Mouse (Mus musculus): ENCODE results near the gene Dynll1.

Dynll1 gene

GRCm38 (mm10) chr5:115268266-115268665, 32.5 kb downstream of the Dynll1 start:
- DNase-seq (ENCODE audit: low spot score in 2 of 2), result no peak

- DNase-seq (ENCODE audit: low spot score in 2 of 2), result no peak
Measured at GRCm38 (mm10) chr5:115267469-115268045, 33.2 kb downstream of the Dynll1 start.

GRCm38 (mm10) chr5:115266787-115267468, 33.9 kb downstream of the Dynll1 start:
- no peak for DNase-seq (ENCODE audit: low spot score in 2 of 2)

GRCm38 (mm10) chr5:115266340-115266739, 34.5 kb downstream of the Dynll1 start:
- DNase-seq (ENCODE audit: low spot score in 2 of 2), result no peak

- no peak for DNase-seq (ENCODE audit: low spot score in 2 of 2)
Measured at GRCm38 (mm10) chr5:115262502-115263291, 38.1 kb downstream of the Dynll1 start.

GRCm38 (mm10) chr5:115261880-115262279, 38.9 kb downstream of the Dynll1 start:
- no peak for DNase-seq (ENCODE audit: low spot score in 2 of 2)

- DNase-seq (ENCODE audit: low spot score in 2 of 2), result no peak
Measured at GRCm38 (mm10) chr5:115261141-115261540, 39.7 kb downstream of the Dynll1 start.

GRCm38 (mm10) chr5:115260356-115260755, 40.4 kb downstream of the Dynll1 start:
- DNase-seq (ENCODE audit: low spot score in 2 of 2), result no peak

GRCm38 (mm10) chr5:115256909-115257546, 43.8 kb downstream of the Dynll1 start:
- DNase-seq (ENCODE audit: low spot score in 2 of 2), result no peak

GRCm38 (mm10) chr5:115255472-115255871, 45.3 kb downstream of the Dynll1 start:
- no peak for DNase-seq (ENCODE audit: low spot score in 2 of 2)
